ENCODE assay signal across 24 mouse cellular contexts in genomic region chr11:82370151-82370550, GRCm38 (mm10). TPM values are rescaled to one million over a fixed set of nuclear protein-coding genes. Genes with fewer than 3 reads are reported as not detected.
DNase-seq lines count a peak whose midpoint lies in the region; ATAC-seq and TF ChIP-seq lines count a peak whose summit lies in the region.
"Had no signal": no experiment of that assay in that cellular context is flagged by ENCODE, and none has a peak within 500 bp of the region (broad histone marks: within the 10 kb centered on the region; RNA-seq: fewer than 3 reads in every experiment).

No protein-coding gene starts in this region.

- ATAC-seq in hindbrain, embryonic 11.5 days (ENCODE audit: low FRiP score), result no peak
- no peak for ATAC-seq in hindbrain, embryonic 13.5 days (ENCODE audit: low FRiP score)
- ATAC-seq: activated CD4-positive, CD25-positive, alpha-beta regulatory T cell, adult 4 months; CD4-positive, CD25-positive, alpha-beta regulatory T cell, adult 4 months; intestine, embryonic 16.5 days; lung, postnatal 0 days had no signal

- H3K4me3 ChIP-seq in hindbrain, embryonic 11.5 days (ENCODE audit: low read depth, low read length), result no peak overlapping the region
- H3K4me3 ChIP-seq in hindbrain, embryonic 13.5 days, result no peak overlapping the region
- no peak overlapping the region for H3K4me3 ChIP-seq in limb, embryonic 10.5 days
- H3K4me3 ChIP-seq: heart, embryonic 15.5 days; kidney, embryonic 15.5 days; limb, embryonic 12.5 days; liver, embryonic 13.5 days had no signal

- no peaks in the 10 kb centered on the region for H3K36me3 ChIP-seq in hindbrain, embryonic 11.5 days (ENCODE audit: control insufficient read depth, insufficient read depth, low read length)
- H3K36me3 ChIP-seq in hindbrain, embryonic 13.5 days, result no peaks in the 10 kb centered on the region
- no peaks in the 10 kb centered on the region for H3K36me3 ChIP-seq in limb, embryonic 10.5 days
- H3K36me3 ChIP-seq: heart, embryonic 15.5 days; kidney, embryonic 15.5 days; limb, embryonic 12.5 days; liver, embryonic 13.5 days had no signal

- no peak for TF ChIP-seq POLR2A in brain, embryonic 14.5 days (IDR thresholded peaks at IDR 0.05; ENCODE audit: borderline replicate concordance, extremely low read depth, insufficient read depth, insufficient read length, poor library complexity, severe bottlenecking)

- 0 out of 2 replicates have a peak, but pooled peaks cover 2% of the 10 kb centered on the region for H3K27me3 ChIP-seq in hindbrain, embryonic 11.5 days (ENCODE audit: control insufficient read depth, insufficient read depth, low read length)
- H3K27me3 ChIP-seq in hindbrain, embryonic 13.5 days, result peaks cover 12% of the 10 kb centered on the region; the same call in 1 of the 2 replicates
- no peaks in the 10 kb centered on the region for H3K27me3 ChIP-seq in limb, embryonic 10.5 days (ENCODE audit: low read depth, poor library complexity, severe bottlenecking)
- H3K27me3 ChIP-seq: limb, embryonic 12.5 days; liver, embryonic 13.5 days had no signal

- H3K9ac ChIP-seq in hindbrain, embryonic 11.5 days (ENCODE audit: low read depth, low read length), result no peak overlapping the region
- no peak overlapping the region for H3K9ac ChIP-seq in hindbrain, embryonic 13.5 days
- H3K9ac ChIP-seq: heart, embryonic 15.5 days; kidney, embryonic 15.5 days; limb, embryonic 12.5 days; liver, embryonic 13.5 days had no signal

- H3K9me3 ChIP-seq in hindbrain, embryonic 11.5 days (ENCODE audit: control insufficient read depth, low read length), result no peaks in the 10 kb centered on the region
- H3K9me3 ChIP-seq in hindbrain, embryonic 13.5 days, result no peaks in the 10 kb centered on the region
- no peaks in the 10 kb centered on the region for H3K9me3 ChIP-seq in limb, embryonic 10.5 days (replicated peaks)
- H3K9me3 ChIP-seq: heart, embryonic 15.5 days; kidney, embryonic 15.5 days; limb, embryonic 12.5 days; liver, embryonic 13.5 days had no signal

- DNase-seq in embryo, embryonic 10.5 days (ENCODE audit: low spot score), result peak; percentile 13
- no peak for DNase-seq in embryo, embryonic 10 days (ENCODE audit: low spot score)
- peak; percentile 10 for DNase-seq in hindbrain, embryonic 11.5 days (ENCODE audit: low spot score)
- peak; percentile 67 for DNase-seq in brain, embryonic 14.5 days (ENCODE audit: low read depth)
- DNase-seq in limb, embryonic 10.5 days (ENCODE audit: low spot score), result peak; percentile 37
- no peak for DNase-seq in kidney, adult 9 months
- no peak for DNase-seq in Muller cell, postnatal 12 days (ENCODE audit: inconsistent ontology term)
- DNase-seq: adrenal gland, postnatal 25 days; cerebellum, adult 11-12 months; cerebellum, postnatal 14 days; gastrocnemius, postnatal 14 days; kidney, postnatal 4 days; layer of hippocampus, adult 9-11 months; liver, embryonic 13.5 days; right cerebral cortex, postnatal 25 days; thymus, postnatal 4 days had no signal

- WGBS in hindbrain, embryonic 11.5 days, result 86% methylated on average over 11 of the region's 11 CpGs
- WGBS in hindbrain, embryonic 13.5 days, result 69% methylated on average over 11 of the region's 11 CpGs
- 71% methylated on average over 11 of the region's 11 CpGs for WGBS in limb, embryonic 10.5 days

- H3K4me1 ChIP-seq in hindbrain, embryonic 11.5 days (replicated peaks; ENCODE audit: control insufficient read depth, insufficient read depth, low read length), result no peaks in the 10 kb centered on the region
- H3K4me1 ChIP-seq in hindbrain, embryonic 13.5 days (replicated peaks), result peaks cover 15% of the 10 kb centered on the region
- peaks cover 6% of the 10 kb centered on the region for H3K4me1 ChIP-seq in limb, embryonic 10.5 days
- H3K4me1 ChIP-seq: heart, embryonic 15.5 days; kidney, embryonic 15.5 days; limb, embryonic 12.5 days; liver, embryonic 13.5 days had no signal

- H3K4me2 ChIP-seq in hindbrain, embryonic 11.5 days (replicated peaks; ENCODE audit: low read depth, low read length), result no peak overlapping the region
- no peak overlapping the region for H3K4me2 ChIP-seq in hindbrain, embryonic 13.5 days
- H3K4me2 ChIP-seq: heart, embryonic 15.5 days; kidney, embryonic 15.5 days; limb, embryonic 12.5 days; liver, embryonic 13.5 days had no signal

- TF ChIP-seq CTCF in brain, embryonic 14.5 days (IDR thresholded peaks at IDR 0.05; ENCODE audit: borderline replicate concordance, extremely low read depth, insufficient read depth, insufficient read length), result no peak

- H3K27ac ChIP-seq in hindbrain, embryonic 11.5 days (ENCODE audit: low read depth, low read length), result no peak overlapping the region
- no peak overlapping the region for H3K27ac ChIP-seq in hindbrain, embryonic 13.5 days
- no peak overlapping the region for H3K27ac ChIP-seq in limb, embryonic 10.5 days
- H3K27ac ChIP-seq: heart, embryonic 15.5 days; kidney, embryonic 15.5 days; limb, embryonic 12.5 days; liver, embryonic 13.5 days had no signal

RNA-seq across cellular contexts. Expression of gene Tmem132e, which starts 18.5 kb away (rescaled TPM):
- polyA plus RNA-seq in hindbrain, embryonic 11.5 days (2014; fragmentation: Nextera tagmentation; extraction: Ambion mirVana), result 1.5 and 1.8 TPM in 2 replicates
- polyA plus RNA-seq in hindbrain, embryonic 13.5 days (2015; fragmentation: Nextera tagmentation; extraction: Ambion mirVana), result 2.0 and 2.2 TPM in 2 replicates
- polyA plus RNA-seq in brain, embryonic 14.5 days (2012; rRNA removed), result 7.5 and 15.4 TPM in 2 replicates
- polyA plus RNA-seq in limb, embryonic 10.5 days (2016; fragmentation: Nextera tagmentation; extraction: Ambion mirVana), result 0.50 and 0.55 TPM in 2 replicates
- polyA plus RNA-seq: activated CD4-positive, CD25-positive, alpha-beta regulatory T cell, adult 4 months; CD4-positive, CD25-positive, alpha-beta regulatory T cell, adult 4 months; lung, postnatal 0 days had no signal

Comparison
In these comparisons a context has a peak if more than half of its experiments do, and no peak if none do; other contexts are left out.
1. DNase-seq: peak in embryo, embryonic 10.5 days (single experiment), hindbrain, embryonic 11.5 days (single experiment), brain, embryonic 14.5 days (single experiment) and limb, embryonic 10.5 days (single experiment); none in embryo, embryonic 10 days (single experiment), kidney, adult 9 months (single experiment) and Muller cell, postnatal 12 days (single experiment).